In the genomic region with DNA sequence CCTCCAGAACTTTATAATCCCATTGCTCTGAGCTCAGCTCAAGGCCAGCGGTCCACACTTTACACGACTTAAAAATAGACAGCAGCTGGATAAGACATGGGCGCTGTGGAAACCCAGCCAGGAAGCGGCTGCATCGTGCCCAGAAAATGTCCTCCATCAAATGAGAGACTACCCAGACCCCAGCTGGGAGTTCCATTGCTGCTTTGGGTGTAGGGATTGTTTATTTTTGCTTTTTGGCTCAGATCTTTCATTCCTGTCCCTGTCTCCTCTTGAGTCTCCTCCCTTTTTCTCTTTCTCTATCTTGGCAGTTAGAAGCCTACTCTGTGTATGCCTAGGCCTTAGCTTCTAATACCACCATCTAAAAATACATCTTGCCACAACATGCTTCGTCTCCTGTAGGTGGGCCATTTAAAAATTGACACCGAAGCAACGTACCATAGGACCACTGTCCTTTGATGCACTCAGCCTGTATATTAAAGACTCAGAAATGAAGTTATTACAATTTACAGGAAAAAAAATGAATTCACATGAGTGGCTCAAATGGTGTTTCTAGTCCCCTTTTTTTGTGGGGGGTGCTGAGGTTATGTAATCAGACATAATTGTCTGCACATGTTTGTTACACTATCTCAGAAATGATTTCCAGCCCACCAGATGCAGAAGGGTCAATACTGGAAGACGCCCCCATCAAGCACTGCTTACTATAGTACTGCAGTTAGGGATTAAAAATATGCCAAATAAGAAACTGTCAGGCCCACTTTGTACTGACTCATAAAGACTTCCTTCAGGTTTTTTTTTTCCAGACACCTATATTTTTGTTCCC, we compare ENCODE assay signal across 8 mouse cellular contexts.
DNase-seq lines count a peak whose midpoint lies in the region; ATAC-seq lines count a peak whose summit lies in the region.

No protein-coding gene starts in this region.

- H3K9ac ChIP-seq in midbrain, embryonic 16.5 days (ENCODE audit: low read depth, low read length): no peak overlapping the region

- DNase-seq in layer of hippocampus, adult 9-11 months: peak; percentile 25
- DNase-seq in layer of hippocampus, adult 9-10 months (ENCODE audit: low spot score): no peak
- peak; percentile 75 for DNase-seq in gastrocnemius, postnatal 25 days
- peak; percentile 68 for DNase-seq in kidney, postnatal 10 days
- DNase-seq in right cerebral cortex, postnatal 4 days: peak; percentile 48
- no peak for DNase-seq in retina, postnatal 1 day
- no peak for DNase-seq in adrenal gland, adult 2 months

- peaks cover 8% of the 10 kb centered on the region; the same call in 1 of the 2 replicates for H3K36me3 ChIP-seq in midbrain, embryonic 16.5 days (ENCODE audit: control insufficient read depth, insufficient read depth, low read length)

- 86% methylated on average over 9 of the region's 9 CpGs for WGBS in midbrain, embryonic 16.5 days

- no peak for ATAC-seq in midbrain, embryonic 16.5 days

- H3K9me3 ChIP-seq in midbrain, embryonic 16.5 days (replicated peaks; ENCODE audit: control insufficient read depth, low read length, poor library complexity, severe bottlenecking): no peaks in the 10 kb centered on the region

- no peak overlapping the region for H3K27ac ChIP-seq in midbrain, embryonic 16.5 days (ENCODE audit: low read length)

- H3K4me2 ChIP-seq in midbrain, embryonic 16.5 days (ENCODE audit: low read length): no peak overlapping the region

- H3K4me1 ChIP-seq in midbrain, embryonic 16.5 days (ENCODE audit: control insufficient read depth, insufficient read depth, low read length): peaks cover 2% of the 10 kb centered on the region; the same call in 1 of the 2 replicates

- no peaks in the 10 kb centered on the region for H3K27me3 ChIP-seq in midbrain, embryonic 16.5 days (ENCODE audit: control insufficient read depth, insufficient read depth, low read depth, low read length)

- H3K4me3 ChIP-seq in midbrain, embryonic 16.5 days (ENCODE audit: low read depth, low read length): no peak overlapping the region

Comparison
In these comparisons a context has a peak if more than half of its experiments do, and no peak if none do; other contexts are left out.
1. DNase-seq: peak in layer of hippocampus, adult 9-11 months (single experiment), gastrocnemius, postnatal 25 days (single experiment), kidney, postnatal 10 days (single experiment) and right cerebral cortex, postnatal 4 days (single experiment); none in layer of hippocampus, adult 9-10 months (single experiment), retina, postnatal 1 day (single experiment) and adrenal gland, adult 2 months (single experiment).